Mouse (Mus musculus) lung, adult 18-20 months (tissue): Measurements from ENCODE around the gene Dnaja1.

Experiments
- DNase-seq, 2 experiments: peaks; one replicate each; pipeline ENCODE4 v3.0.0; 2022; ENCODE audit warnings: mixed read lengths in 2 of 2

Dnaja1 gene

GRCm38 (mm10) chr4:40722011-40722666 lies at the start of gene Dnaja1:
Dnaja1 (plus strand) TSS chr4:40722150.
- DNase-seq, result peak; percentile 94 to 96

GRCm38 (mm10) chr4:40673526-40673925 lies 48.4 kb upstream of the Dnaja1 start:
- no peak for DNase-seq

- DNase-seq, result no peak
These were observed 45.6 kb upstream of the Dnaja1 start for GRCm38 (mm10) chr4:40676338-40676737.

GRCm38 (mm10) chr4:40677132-40677531 lies 44.8 kb upstream of the Dnaja1 start:
- no peak for DNase-seq

- DNase-seq, result peak in 1 of 2 experiments; percentile 27
These were observed 41.6 kb upstream of the Dnaja1 start for GRCm38 (mm10) chr4:40680250-40680860.

- DNase-seq, result peak in 1 of 2 experiments; percentile 19
These were observed 40.0 kb upstream of the Dnaja1 start for GRCm38 (mm10) chr4:40681908-40682307.

- no peak for DNase-seq
These were observed 39.6 kb upstream of the Dnaja1 start for GRCm38 (mm10) chr4:40682359-40682758.

GRCm38 (mm10) chr4:40683306-40683705 lies 38.6 kb upstream of the Dnaja1 start:
- DNase-seq, result no peak

GRCm38 (mm10) chr4:40691100-40691499 lies 30.9 kb upstream of the Dnaja1 start:
- no peak for DNase-seq

- DNase-seq, result no peak
These were observed 24.9 kb upstream of the Dnaja1 start for GRCm38 (mm10) chr4:40697059-40697458.

- peak; percentile 69 to 81 for DNase-seq
These were observed 21.7 kb upstream of the Dnaja1 start for GRCm38 (mm10) chr4:40700216-40700615.

- DNase-seq, result peak in 1 of 2 experiments; percentile 25
These were observed 20.2 kb upstream of the Dnaja1 start for GRCm38 (mm10) chr4:40701796-40702195.

- DNase-seq, result peak; percentile 96
These were observed 18.9 kb upstream of the Dnaja1 start, which contains the start of gene Aptx for GRCm38 (mm10) chr4:40702797-40703709. Aptx (minus strand) TSS chr4:40703194.

- no peak for DNase-seq
These were observed 18.2 kb upstream of the Dnaja1 start for GRCm38 (mm10) chr4:40703710-40704275.

- DNase-seq, result no peak
These were observed 4.8 kb upstream of the Dnaja1 start for GRCm38 (mm10) chr4:40717141-40717540.

- DNase-seq, result no peak
These were observed 1.0 kb upstream of the Dnaja1 start for GRCm38 (mm10) chr4:40720910-40721309.

- peak; percentile 74 to 76 for DNase-seq
These were observed 924 bp downstream of the Dnaja1 start for GRCm38 (mm10) chr4:40722687-40723460.

- no peak for DNase-seq
These were observed 3.2 kb downstream of the Dnaja1 start for GRCm38 (mm10) chr4:40725141-40725540.

- DNase-seq, result no peak
These were observed 3.6 kb downstream of the Dnaja1 start for GRCm38 (mm10) chr4:40725554-40725953.

GRCm38 (mm10) chr4:40727247-40727646 lies 5.3 kb downstream of the Dnaja1 start:
- no peak for DNase-seq

GRCm38 (mm10) chr4:40731262-40731661 lies 9.3 kb downstream of the Dnaja1 start:
- no peak for DNase-seq

- DNase-seq, result no peak
These were observed 13.4 kb downstream of the Dnaja1 start for GRCm38 (mm10) chr4:40735351-40735750.
